Mouse (Mus musculus) CH12.LX (cell line): ENCODE results near the gene Rap1b. TPM values are rescaled to one million over a fixed set of nuclear protein-coding genes. Genes with fewer than 3 reads are reported as not detected.

Source experiments
- DNase-seq: peaks from one replicate; pipeline ENCODE4 v3.0.0-alpha.2; 2013; ENCODE audit errors: extremely low read depth
- H3K27ac ChIP-seq: 2 replicates; pipeline ENCODE4 v1.5.1; 2012; ENCODE audit warnings: low read depth, mild to moderate bottlenecking, control low read depth, moderate library complexity; ENCODE audit not compliant: insufficient read depth
- H3K27me3 ChIP-seq: replicated peaks from 2 replicates; pipeline ENCODE3; 2012; ENCODE audit warnings: inconsistent platforms
- H3K36me3 ChIP-seq, 2 experiments: replicated peaks in 1 of 2; 2 replicates each; pipeline versions ENCODE3 to v1.6.1; 2012; ENCODE audit warnings: inconsistent platforms in 1 of 2, low read length in 1 of 2, mild to moderate bottlenecking in 1 of 2, mixed read lengths in 1 of 2, moderate library complexity in 1 of 2; ENCODE audit not compliant: control insufficient read depth in 1 of 2, insufficient read depth in 1 of 2
- H3K4me1 ChIP-seq, 2 experiments: 2 replicates each; pipeline ENCODE4 v1.6.1; 2012; ENCODE audit warnings: inconsistent platforms in 1 of 2, moderate library complexity in 1 of 2; ENCODE audit not compliant: insufficient read depth in 2 of 2, control insufficient read depth in 1 of 2
- H3K4me2 ChIP-seq: 2 replicates; pipeline ENCODE4 v1.6.1; 2012; ENCODE audit warnings: low read depth, mild to moderate bottlenecking, control low read depth; ENCODE audit not compliant: poor library complexity, insufficient read depth, severe bottlenecking
- H3K4me3 ChIP-seq, 3 experiments: fragments of 150-350 bp in 1 of 3; sonication (generic) in 1 of 3; replicated peaks in 1 of 3; 2 replicates each; pipeline versions ENCODE3 to v1.5.1; 2011 to 2012; ENCODE audit warnings: low read depth in 2 of 3, low read length in 2 of 3, mild to moderate bottlenecking in 2 of 3, moderate library complexity in 2 of 3, control low read depth in 1 of 3, improper control_type of control experiment in 1 of 3, inconsistent platforms in 1 of 3, mixed read lengths in 1 of 3; ENCODE audit not compliant: poor library complexity in 1 of 3
- H3K79me2 ChIP-seq: replicated peaks from 2 replicates; pipeline ENCODE4 v1.6.1; 2012; ENCODE audit warnings: mild to moderate bottlenecking, moderate library complexity; ENCODE audit not compliant: control insufficient read depth, poor library complexity, insufficient read depth, severe bottlenecking; ENCODE audit errors: extremely low read depth
- H3K9ac ChIP-seq: 2 replicates; pipeline ENCODE4 v1.6.1; 2012; ENCODE audit warnings: low read depth, mild to moderate bottlenecking, control low read depth, moderate library complexity; ENCODE audit not compliant: insufficient read depth
- H3K9me3 ChIP-seq: replicated peaks from 2 replicates; pipeline ENCODE3; 2012; ENCODE audit warnings: low read length, inconsistent platforms, mixed read lengths
- BHLHE40 ChIP-seq: IDR thresholded peaks from 2 replicates; pipeline ENCODE4 v1.6.1; 2011; ENCODE audit warnings: mild to moderate bottlenecking, low read depth, low read length, improper control_type of control experiment
- CHD1 ChIP-seq: IDR thresholded peaks from 2 replicates; pipeline ENCODE4 v1.6.1; 2012; ENCODE audit warnings: low read depth, low read length, improper control_type of control experiment, inconsistent platforms
- CHD2 ChIP-seq: IDR thresholded peaks from 2 replicates; pipeline ENCODE4 v1.6.1; 2011; ENCODE audit warnings: low read length, improper control_type of control experiment
- HCFC1 ChIP-seq: IDR thresholded peaks from 2 replicates; pipeline ENCODE4 v1.6.1; 2012; ENCODE audit warnings: low read depth, mild to moderate bottlenecking, inconsistent platforms, low read length, improper control_type of control experiment
- KAT2A ChIP-seq: IDR thresholded peaks from 2 replicates; pipeline ENCODE4 v1.6.1; 2012; ENCODE audit warnings: low read length, improper control_type of control experiment, inconsistent platforms; ENCODE audit not compliant: insufficient replicate concordance
- MAFK ChIP-seq: IDR thresholded peaks from 2 replicates; pipeline ENCODE4 v1.6.1; 2011; ENCODE audit warnings: low read length, improper control_type of control experiment; ENCODE audit not compliant: insufficient replicate concordance
- MAX ChIP-seq: IDR thresholded peaks from 2 replicates; pipeline ENCODE4 v1.6.1; 2011; ENCODE audit warnings: low read length, improper control_type of control experiment
- MEF2A ChIP-seq: IDR thresholded peaks from 2 replicates; pipeline ENCODE4 v1.6.1; 2014; ENCODE audit warnings: low read depth, mild to moderate bottlenecking, inconsistent platforms, low read length, improper control_type of control experiment, borderline replicate concordance
- NELFE ChIP-seq: IDR thresholded peaks from 2 replicates; pipeline ENCODE4 v1.6.1; 2011; ENCODE audit warnings: low read depth, low read length, improper control_type of control experiment
- RAD21 ChIP-seq: IDR thresholded peaks from 2 replicates; pipeline ENCODE4 v1.6.1; 2011; ENCODE audit warnings: low read depth, mild to moderate bottlenecking, low read length, improper control_type of control experiment, moderate library complexity
- SIN3A ChIP-seq: IDR thresholded peaks from 2 replicates; pipeline ENCODE4 v1.6.1; 2012; ENCODE audit warnings: low read length, improper control_type of control experiment, inconsistent platforms
- TCF12 ChIP-seq: IDR thresholded peaks from 2 replicates; pipeline ENCODE4 v1.6.1; 2014; ENCODE audit warnings: low read depth, mild to moderate bottlenecking, inconsistent platforms, low read length, improper control_type of control experiment
- UBTF ChIP-seq: IDR thresholded peaks from 2 replicates; pipeline ENCODE4 v1.6.1; 2012; ENCODE audit warnings: low read depth, mild to moderate bottlenecking, inconsistent platforms, low read length, improper control_type of control experiment, moderate library complexity
- USF1 ChIP-seq: IDR thresholded peaks from 2 replicates; pipeline ENCODE4 v1.6.1; 2014; ENCODE audit warnings: low read depth, mild to moderate bottlenecking, inconsistent platforms, low read length, improper control_type of control experiment
- ZNF384 ChIP-seq: IDR thresholded peaks from 2 replicates; pipeline ENCODE4 v1.6.1; 2012; ENCODE audit warnings: low read depth, low read length, improper control_type of control experiment, inconsistent platforms
- dilution Hi-C: fragments of 300-500 bp; cut with MboI; formaldehyde crosslinking; loops from 2 replicates; pipeline ENCODE4 v1.14.3; 2020; ENCODE audit warnings: low sequenced_read_pairs; ENCODE audit not compliant: extremely low pct_unique_long_range_greater_than_20kb, extremely low pct_ligation_motif_present
- in situ Hi-C: fragments of 300-500 bp; cut with MboI; formaldehyde crosslinking; loops from 3 replicates; pipeline ENCODE4 v1.14.3; 2019; ENCODE audit warnings: low sequenced_read_pairs, low pct_ligation_motif_present, low pct_unique_long_range_greater_than_20kb, mixed read lengths
- polyA plus RNA-seq: library from polyadenylated mRNA; unstranded; fragments of >175 nt; gene quantifications from 2 replicates; pipeline ENCODE4 v1.2.1, GENCODE M21; 2012; ENCODE audit warnings: low read depth; ENCODE audit not compliant: insufficient read length
- total RNA-seq, 2 experiments: library from RNA; depleted of rRNA; stranded (reverse); fragments of 300-350 nt in 1 of 2; fragments of >200 nt in 1 of 2; gene quantifications; 2 replicates each; pipeline ENCODE4 v1.2.3; 2012 to 2014

Gene Rap1b
- total and polyA plus RNA-seq, 3 experiments = 37.0 to 214 (median 205) TPM

- peak; percentile 80 for TF ChIP-seq BHLHE40
- TF ChIP-seq CHD2 = no peak
- in situ Hi-C loops = no loop called here
- Histone ChIP-seq H3K4me3 (no peak overlapping the region), H3K9ac (no peak overlapping the region), H3K79me2 (no peaks in the 10 kb centered on the region), H3K9me3 (no peaks in the 10 kb centered on the region), H3K4me2 (no peak overlapping the region), H3K27ac (no peak overlapping the region), H3K36me3 (no peaks in the 10 kb centered on the region), H3K4me1 (peaks cover 16 to 22% of the 10 kb centered on the region in 2 experiments; a peak in 3 of 4 replicates), H3K27me3 (no peaks in the 10 kb centered on the region)
- dilution Hi-C loops = no loop called here
- DNase-seq = peak; percentile 14
These were observed 18.9 kb upstream of the Rap1b start for GRCm38 (mm10) chr10:117864695-117865094.

GRCm38 (mm10) chr10:117864251-117864650, 18.4 kb upstream of the Rap1b start:
- H3K27ac ChIP-seq = no peak overlapping the region
- H3K4me1 ChIP-seq = peaks cover 16 to 21% of the 10 kb centered on the region in 2 experiments; a peak in 3 of 4 replicates
- no peaks in the 10 kb centered on the region for H3K27me3 ChIP-seq
- H3K79me2 ChIP-seq = no peaks in the 10 kb centered on the region
- in situ Hi-C loops = no loop called here
- dilution Hi-C loops = no loop called here
- H3K36me3 ChIP-seq = no peaks in the 10 kb centered on the region
- DNase-seq = no peak
- no peak overlapping the region for H3K4me3 ChIP-seq
- no peak overlapping the region for H3K9ac ChIP-seq
- no peak for TF ChIP-seq SIN3A
- no peak for TF ChIP-seq NELFE
- TF ChIP-seq MEF2A = no peak
- no peak for TF ChIP-seq HCFC1
- TF ChIP-seq ZNF384 = no peak
- no peak for TF ChIP-seq KAT2A
- TF ChIP-seq TCF12 = no peak
- TF ChIP-seq USF1 = no peak
- TF ChIP-seq CHD1 = no peak
- TF ChIP-seq RAD21 = no peak
- TF ChIP-seq UBTF = no peak
- TF ChIP-seq MAX = no peak
- no peak for TF ChIP-seq CHD2
- TF ChIP-seq MAFK = no peak
- H3K4me2 ChIP-seq = no peak overlapping the region
- H3K9me3 ChIP-seq = no peaks in the 10 kb centered on the region
